Mouse (Mus musculus): ENCODE data around the gene Fstl1. TPM values are rescaled to one million over a fixed set of nuclear protein-coding genes. Genes with fewer than 3 reads are reported as not detected.

The Fstl1 gene
- polyA plus RNA-seq, 1 experiment = 3.8 TPM

- H3K4me3 ChIP-seq (ENCODE audit: insufficient read depth, low read length) = no peak overlapping the region
- no peak for TF ChIP-seq POLR2A (IDR thresholded peaks at IDR 0.05; ENCODE audit: borderline replicate concordance, low read depth, low read length)
- no peak for TF ChIP-seq CTCF (IDR thresholded peaks at IDR 0.05; ENCODE audit: low read depth, low read length)
- no peak overlapping the region for H3K27ac ChIP-seq (ENCODE audit: insufficient read depth, low read depth, low read length)
- H3K4me1 ChIP-seq (ENCODE audit: control insufficient read depth, insufficient read depth, low read length) = peaks cover 8% of the 10 kb centered on the region; the same call in 1 of the 2 replicates
Observed at GRCm38 (mm10) chr16:37801097-37801496, 24.4 kb downstream of the Fstl1 start.

GRCm38 (mm10) chr16:37802686-37803295, 26.1 kb downstream of the Fstl1 start:
- Histone ChIP-seq H3K27ac (ENCODE audit: insufficient read depth, low read depth, low read length) (no peak overlapping the region), H3K4me3 (ENCODE audit: insufficient read depth, low read length) (no peak overlapping the region), H3K4me1 (ENCODE audit: control insufficient read depth, insufficient read depth, low read length) (peaks cover 8% of the 10 kb centered on the region; the same call in 1 of the 2 replicates)
- TF ChIP-seq CTCF (IDR thresholded peaks at IDR 0.05; ENCODE audit: low read depth, low read length) (no peak), POLR2A (IDR thresholded peaks at IDR 0.05; ENCODE audit: borderline replicate concordance, low read depth, low read length) (no peak)

GRCm38 (mm10) chr16:37803387-37803950, 26.8 kb downstream of the Fstl1 start:
- Histone ChIP-seq H3K4me1 (ENCODE audit: control insufficient read depth, insufficient read depth, low read length) (peaks cover 8% of the 10 kb centered on the region; the same call in 1 of the 2 replicates), H3K4me3 (ENCODE audit: insufficient read depth, low read length) (no peak overlapping the region), H3K27ac (ENCODE audit: insufficient read depth, low read depth, low read length) (no peak overlapping the region)
- TF ChIP-seq CTCF (IDR thresholded peaks at IDR 0.05; ENCODE audit: low read depth, low read length) (no peak), POLR2A (IDR thresholded peaks at IDR 0.05; ENCODE audit: borderline replicate concordance, low read depth, low read length) (no peak)

GRCm38 (mm10) chr16:37805746-37806495, 29.2 kb downstream of the Fstl1 start:
- Histone ChIP-seq H3K4me1 (ENCODE audit: control insufficient read depth, insufficient read depth, low read length) (peaks cover 5% of the 10 kb centered on the region; the same call in 1 of the 2 replicates), H3K4me3 (ENCODE audit: insufficient read depth, low read length) (no peak overlapping the region), H3K27ac (ENCODE audit: insufficient read depth, low read depth, low read length) (no peak overlapping the region)
- no peak for TF ChIP-seq POLR2A (IDR thresholded peaks at IDR 0.05; ENCODE audit: borderline replicate concordance, low read depth, low read length)
- TF ChIP-seq CTCF (IDR thresholded peaks at IDR 0.05; ENCODE audit: low read depth, low read length) = no peak

- H3K27ac ChIP-seq (ENCODE audit: insufficient read depth, low read depth, low read length) = no peak overlapping the region
- H3K4me3 ChIP-seq (ENCODE audit: insufficient read depth, low read length) = no peak overlapping the region
- no peaks in the 10 kb centered on the region for H3K4me1 ChIP-seq (ENCODE audit: control insufficient read depth, insufficient read depth, low read length)
- TF ChIP-seq CTCF (IDR thresholded peaks at IDR 0.05; ENCODE audit: low read depth, low read length) (no peak), POLR2A (IDR thresholded peaks at IDR 0.05; ENCODE audit: borderline replicate concordance, low read depth, low read length) (no peak)
Observed at GRCm38 (mm10) chr16:37807269-37807668, 30.6 kb downstream of the Fstl1 start.

GRCm38 (mm10) chr16:37808866-37809622, 32.4 kb downstream of the Fstl1 start:
- TF ChIP-seq POLR2A (IDR thresholded peaks at IDR 0.05; ENCODE audit: borderline replicate concordance, low read depth, low read length) (no peak), CTCF (IDR thresholded peaks at IDR 0.05; ENCODE audit: low read depth, low read length) (no peak)
- Histone ChIP-seq H3K4me3 (ENCODE audit: insufficient read depth, low read length) (no peak overlapping the region), H3K27ac (ENCODE audit: insufficient read depth, low read depth, low read length) (no peak overlapping the region), H3K4me1 (ENCODE audit: control insufficient read depth, insufficient read depth, low read length) (peaks cover 9% of the 10 kb centered on the region)

GRCm38 (mm10) chr16:37809623-37809992, 32.9 kb downstream of the Fstl1 start:
- no peak for TF ChIP-seq CTCF (IDR thresholded peaks at IDR 0.05; ENCODE audit: low read depth, low read length)
- TF ChIP-seq POLR2A (IDR thresholded peaks at IDR 0.05; ENCODE audit: borderline replicate concordance, low read depth, low read length) = no peak
- H3K27ac ChIP-seq (ENCODE audit: insufficient read depth, low read depth, low read length) = no peak overlapping the region
- H3K4me1 ChIP-seq (ENCODE audit: control insufficient read depth, insufficient read depth, low read length) = peaks cover 9% of the 10 kb centered on the region
- no peak overlapping the region for H3K4me3 ChIP-seq (ENCODE audit: insufficient read depth, low read length)

- H3K4me3 ChIP-seq (ENCODE audit: insufficient read depth, low read length) = no peak overlapping the region
- TF ChIP-seq POLR2A (IDR thresholded peaks at IDR 0.05; ENCODE audit: borderline replicate concordance, low read depth, low read length) (no peak), CTCF (IDR thresholded peaks at IDR 0.05; ENCODE audit: low read depth, low read length) (no peak)
- peaks cover 18% of the 10 kb centered on the region for H3K4me1 ChIP-seq (ENCODE audit: control insufficient read depth, insufficient read depth, low read length)
- no peak overlapping the region for H3K27ac ChIP-seq (ENCODE audit: insufficient read depth, low read depth, low read length)
Observed at GRCm38 (mm10) chr16:37811874-37812273, 35.2 kb downstream of the Fstl1 start.

GRCm38 (mm10) chr16:37812474-37812886, 35.8 kb downstream of the Fstl1 start:
- no peak overlapping the region for H3K27ac ChIP-seq (ENCODE audit: insufficient read depth, low read depth, low read length)
- H3K4me1 ChIP-seq (ENCODE audit: control insufficient read depth, insufficient read depth, low read length) = peaks cover 18% of the 10 kb centered on the region
- no peak for TF ChIP-seq POLR2A (IDR thresholded peaks at IDR 0.05; ENCODE audit: borderline replicate concordance, low read depth, low read length)
- no peak for TF ChIP-seq CTCF (IDR thresholded peaks at IDR 0.05; ENCODE audit: low read depth, low read length)
- no peak overlapping the region for H3K4me3 ChIP-seq (ENCODE audit: insufficient read depth, low read length)

Data from bone marrow macrophage, adult 2 months (primary cell).